Mouse (Mus musculus) liver, embryonic 16.5 days (tissue): ENCODE results near the gene Olfr1141. TPM values are rescaled to one million over a fixed set of nuclear protein-coding genes. Genes with fewer than 3 reads are reported as not detected.

Source experiments
- ATAC-seq: fragments of 200-750 bp; cut with Nextera tagmentation; 2 replicates; pipeline ENCODE4 v1.8.0; 2017; ENCODE audit warnings: low read depth, mild to moderate bottlenecking, moderate number of reproducible peaks, moderate library complexity
- H3K27ac ChIP-seq: fragments of 300-500 bp; sonication (generic); 2 replicates; pipeline ENCODE4 v1.5.1; 2014; ENCODE audit warnings: mild to moderate bottlenecking, low read length
- H3K27me3 ChIP-seq: fragments of 300-500 bp; sonication (generic); 2 replicates; pipeline ENCODE4 v1.6.1; 2014; ENCODE audit warnings: low read depth, low read length, mixed read lengths; ENCODE audit not compliant: control insufficient read depth, insufficient read depth
- H3K36me3 ChIP-seq: fragments of 300-500 bp; sonication (generic); 2 replicates; pipeline ENCODE4 v1.6.1; 2014; ENCODE audit warnings: mild to moderate bottlenecking; ENCODE audit not compliant: control insufficient read depth, insufficient read depth
- H3K4me1 ChIP-seq: fragments of 300-500 bp; sonication (generic); 2 replicates; pipeline ENCODE4 v1.6.1; 2014; ENCODE audit warnings: low read depth, low read length, mixed read lengths; ENCODE audit not compliant: control insufficient read depth
- H3K4me2 ChIP-seq: fragments of 300-500 bp; sonication (generic); 2 replicates; pipeline ENCODE4 v1.6.1; 2014; ENCODE audit warnings: low read depth, low read length, mixed read lengths
- H3K4me3 ChIP-seq: fragments of 300-500 bp; sonication (generic); 2 replicates; pipeline ENCODE4 v1.5.1; 2014; ENCODE audit warnings: low read depth, mild to moderate bottlenecking, low read length
- H3K9ac ChIP-seq: fragments of 300-500 bp; sonication (generic); 2 replicates; pipeline ENCODE4 v1.6.1; 2014; ENCODE audit warnings: low read depth, low read length
- H3K9me3 ChIP-seq: fragments of 300-500 bp; sonication (generic); replicated peaks from 2 replicates; pipeline ENCODE4 v1.6.1; 2016; ENCODE audit warnings: low read length; ENCODE audit not compliant: control insufficient read depth
- WGBS: fragments of 180-500 bp; shearing (Covaris S2); extraction: QIAGEN DNeasy Blood & Tissue Kit; methylation state at CpG from one replicate; pipeline ENCODE4 v1.1.7; 2014; ENCODE audit not compliant: insufficient replicate concordance; 5-methylcytosine and 5-hydroxymethylcytosine counted together
- polyA plus RNA-seq: library from polyadenylated mRNA; unstranded; fragments of >200 nt; fragmentation: Nextera tagmentation; extraction: Ambion mirVana; gene quantifications from 2 replicates; pipeline ENCODE4 v1.2.1, GENCODE M21; 2015

Olfr1141 gene
- polyA plus RNA-seq = not detected in 2 replicates

DNA sequence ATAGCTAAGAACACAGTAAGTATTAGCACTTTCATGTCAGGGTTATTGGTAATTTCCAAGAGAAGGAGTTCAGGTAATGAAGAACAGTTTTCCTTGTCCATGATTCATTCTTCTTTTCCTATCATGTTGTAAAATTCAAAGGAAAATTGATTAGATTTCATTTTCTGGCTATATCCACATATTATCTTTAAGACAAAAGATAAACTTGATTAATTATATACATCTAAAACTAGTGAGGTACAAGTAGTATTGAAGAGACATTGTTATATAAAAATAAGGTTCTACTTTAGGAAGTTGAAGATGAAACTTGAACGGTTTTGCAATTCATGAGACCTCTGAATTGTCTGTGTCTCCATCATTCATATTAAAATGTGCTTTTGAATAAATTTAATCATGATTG, at the start of gene Olfr1141:
Gene Olfr1141, minus strand, starts transcription at position 101 of the 400 bp plus-strand sequence.
- H3K9me3 ChIP-seq = no peaks in the 10 kb centered on the region; the same call in 1 of the 2 replicates
- H3K9ac ChIP-seq = no peak within 1 kb of the TSS
- H3K27me3 ChIP-seq = no peaks in the 10 kb centered on the region
- no peak within 1 kb of the TSS for H3K27ac ChIP-seq
- no peak within 1 kb of the TSS for H3K4me2 ChIP-seq
- ATAC-seq = no peak
- H3K4me1 ChIP-seq = no peaks in the 10 kb centered on the region
- H3K4me3 ChIP-seq = no peak within 1 kb of the TSS
- WGBS = 59% methylated on average over 1 of the region's 1 CpGs
- H3K36me3 ChIP-seq = no peaks in the 10 kb centered on the region

- no peak within 1 kb of the TSS for H3K9ac ChIP-seq
Observed at GRCm38 (mm10) chr2:87800292-87800691, 46.5 kb upstream of the Olfr1141 start, which contains the start of gene Olfr1143. Olfr1143 (plus strand) TSS chr2:87800592.

DNA sequence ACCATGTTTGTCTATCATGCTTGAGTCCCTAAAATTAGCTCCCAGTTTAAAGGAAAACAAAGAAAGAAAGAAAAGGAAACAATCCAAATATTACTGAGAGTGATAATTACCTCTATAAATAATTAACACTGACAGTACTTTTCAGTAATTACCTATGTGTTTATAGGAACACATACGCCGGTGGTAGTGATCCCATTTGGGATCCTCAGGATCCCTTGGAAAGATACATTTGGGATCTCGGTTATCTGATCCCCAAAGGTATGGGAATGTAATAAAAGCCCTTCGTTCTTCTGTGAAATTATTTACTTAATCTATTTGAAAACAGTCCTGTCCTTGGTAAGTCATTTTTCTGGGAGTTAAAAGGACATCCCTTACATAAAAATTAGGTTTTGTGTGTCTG, 25.4 kb upstream of the Olfr1141 start, which contains the start of gene Olfr152:
Gene Olfr152, plus strand, starts transcription at position 301 of the 400 bp plus-strand sequence.
- H3K4me3 ChIP-seq = no peak within 1 kb of the TSS
- no peak within 1 kb of the TSS for H3K27ac ChIP-seq
- no peaks in the 10 kb centered on the region for H3K9me3 ChIP-seq
- no peaks in the 10 kb centered on the region for H3K27me3 ChIP-seq
- ATAC-seq = no peak
- no peak within 1 kb of the TSS for H3K4me2 ChIP-seq
- no peaks in the 10 kb centered on the region for H3K4me1 ChIP-seq
- 62% methylated on average over 4 of the region's 4 CpGs for WGBS
- no peaks in the 10 kb centered on the region for H3K36me3 ChIP-seq
- no peak within 1 kb of the TSS for H3K9ac ChIP-seq

More at GRCm38 (mm10) chr2:87800292-87800691, 46.5 kb upstream of the Olfr1141 start, which contains the start of gene Olfr1143:
- Histone ChIP-seq H3K9me3 (no peaks in the 10 kb centered on the region), H3K27ac (no peak within 1 kb of the TSS), H3K36me3 (no peaks in the 10 kb centered on the region), H3K4me3 (no peak within 1 kb of the TSS), H3K4me1 (no peaks in the 10 kb centered on the region), H3K4me2 (no peak within 1 kb of the TSS), H3K27me3 (no peaks in the 10 kb centered on the region)
- ATAC-seq = no peak

GRCm38 (mm10) chr2:87776143-87776542, 22.4 kb upstream of the Olfr1141 start:
- no peak for ATAC-seq
- Histone ChIP-seq H3K9me3 (no peaks in the 10 kb centered on the region), H3K27me3 (no peaks in the 10 kb centered on the region), H3K36me3 (no peaks in the 10 kb centered on the region), H3K4me1 (no peaks in the 10 kb centered on the region), H3K9ac (no peak overlapping the region), H3K4me3 (no peak overlapping the region), H3K27ac (no peak overlapping the region), H3K4me2 (no peak overlapping the region)
- 34% methylated on average over 1 of the region's 1 CpGs for WGBS

DNA sequence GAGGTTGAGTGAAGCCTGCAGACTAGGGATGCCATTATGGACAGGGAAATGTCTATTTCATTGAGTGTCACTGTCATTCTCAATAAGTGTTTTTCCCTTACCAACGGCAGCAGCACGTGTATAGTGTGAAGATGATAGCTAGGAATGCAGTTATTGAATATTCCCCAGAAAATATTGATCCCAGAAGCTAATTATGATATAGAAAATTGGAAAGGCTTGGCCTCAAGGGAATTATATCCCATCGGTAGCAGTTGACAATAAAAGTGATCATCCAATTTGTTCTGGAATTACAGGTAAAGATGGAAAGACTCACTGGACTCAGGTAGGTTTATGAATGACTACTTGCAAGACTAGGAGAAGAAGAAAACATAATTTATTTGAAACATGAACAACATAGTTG, 10.3 kb downstream of the Olfr1141 start, which contains the start of gene Olfr1140:
Gene Olfr1140, plus strand, starts transcription at position 301 of the 400 bp plus-strand sequence.
- Histone ChIP-seq H3K9me3 (no peaks in the 10 kb centered on the region), H3K4me2 (no peak within 1 kb of the TSS), H3K4me1 (no peaks in the 10 kb centered on the region), H3K9ac (no peak within 1 kb of the TSS), H3K36me3 (no peaks in the 10 kb centered on the region), H3K27ac (no peak within 1 kb of the TSS), H3K27me3 (no peaks in the 10 kb centered on the region), H3K4me3 (no peak within 1 kb of the TSS)
- no peak for ATAC-seq
- 49% methylated on average over 3 of the region's 3 CpGs for WGBS

DNA sequence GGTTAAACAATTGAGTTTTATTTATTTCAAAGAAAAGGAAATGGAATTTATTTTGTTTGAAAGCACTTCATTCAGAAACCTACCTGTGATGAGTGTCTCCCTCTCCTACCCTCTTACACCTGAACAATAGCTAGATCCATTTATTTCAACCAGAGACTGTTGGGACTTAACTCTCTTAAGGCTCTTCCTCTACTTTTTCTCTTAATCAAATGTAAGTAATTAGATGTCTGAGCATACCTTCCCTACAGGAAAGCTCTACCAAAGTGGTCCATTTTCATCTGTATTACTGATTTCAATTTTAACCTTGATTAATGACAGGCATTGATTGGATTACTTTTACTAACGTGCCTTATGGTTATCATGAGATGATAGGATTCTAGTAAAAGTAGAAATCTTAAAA, 13.9 kb downstream of the Olfr1141 start, which contains the start of gene Olfr1138:
Gene Olfr1138, minus strand, starts transcription at position 101 of the 400 bp plus-strand sequence.
- Histone ChIP-seq H3K4me2 (no peak within 1 kb of the TSS), H3K4me1 (no peaks in the 10 kb centered on the region), H3K9me3 (no peaks in the 10 kb centered on the region), H3K9ac (no peak within 1 kb of the TSS), H3K27me3 (no peaks in the 10 kb centered on the region), H3K27ac (no peak within 1 kb of the TSS), H3K4me3 (no peak within 1 kb of the TSS), H3K36me3 (no peaks in the 10 kb centered on the region)
- 48% methylated on average over 1 of the region's 1 CpGs for WGBS
- ATAC-seq = no peak

DNA sequence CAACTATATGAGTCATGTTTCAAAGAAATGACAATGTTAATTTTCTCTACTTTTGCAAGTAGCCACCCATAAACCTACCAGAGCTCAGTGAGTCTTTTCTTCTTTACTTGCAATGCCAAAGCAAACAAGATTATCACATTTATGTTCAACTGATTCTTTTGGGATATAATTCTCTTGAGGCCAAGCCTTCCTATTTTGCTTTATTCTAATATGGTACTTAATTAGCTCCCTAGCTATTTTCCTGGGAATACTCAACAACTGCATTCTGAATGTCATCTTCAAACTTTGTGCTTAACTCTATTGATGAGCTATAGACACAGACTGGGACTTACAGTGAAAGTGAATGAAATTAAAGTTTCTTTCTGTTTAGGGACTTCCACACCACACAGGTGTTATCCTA, 40.7 kb downstream of the Olfr1141 start, which contains the start of gene Olfr1137:
Gene Olfr1137, minus strand, starts transcription at position 101 of the 400 bp plus-strand sequence.
- Histone ChIP-seq H3K36me3 (no peaks in the 10 kb centered on the region), H3K27ac (no peak within 1 kb of the TSS), H3K4me1 (no peaks in the 10 kb centered on the region), H3K4me2 (no peak within 1 kb of the TSS), H3K9me3 (no peaks in the 10 kb centered on the region), H3K4me3 (no peak within 1 kb of the TSS), H3K27me3 (no peaks in the 10 kb centered on the region), H3K9ac (no peak within 1 kb of the TSS)
- no peak for ATAC-seq

Other genes with a start within 250 kb of the Olfr1141 start
- gene Pramel6, start 247.4 kb downstream of the Olfr1141 start, polyA plus RNA-seq = not detected in 2 replicates
- not detected in 2 replicates for gene Olfr153, start 222.2 kb downstream of the Olfr1141 start, polyA plus RNA-seq
- not detected in 2 replicates for gene Olfr1128, start 208.4 kb downstream of the Olfr1141 start, polyA plus RNA-seq
- not detected in 2 replicates for gene Olfr1129, start 180.1 kb downstream of the Olfr1141 start, polyA plus RNA-seq
- not detected in 2 replicates for gene Olfr1130, start 147.8 kb downstream of the Olfr1141 start, polyA plus RNA-seq
- not detected in 2 replicates for gene Olfr1131, start 126.9 kb downstream of the Olfr1141 start, polyA plus RNA-seq
- gene Olfr1132, start 116.5 kb downstream of the Olfr1141 start, polyA plus RNA-seq = not detected in 2 replicates
- gene Olfr1133, start 106.6 kb downstream of the Olfr1141 start, polyA plus RNA-seq = not detected in 2 replicates
- gene Olfr1134, start 95.5 kb downstream of the Olfr1141 start, polyA plus RNA-seq = not detected in 2 replicates
- gene Olfr1135, start 80.3 kb downstream of the Olfr1141 start, polyA plus RNA-seq = not detected in 2 replicates
- not detected in 2 replicates for gene Olfr1136, start 60.0 kb downstream of the Olfr1141 start, polyA plus RNA-seq
- gene Olfr1137, start 40.8 kb downstream of the Olfr1141 start, polyA plus RNA-seq = not detected in 2 replicates
- not detected in 2 replicates for gene Olfr1138, start 14.0 kb downstream of the Olfr1141 start, polyA plus RNA-seq
- gene Olfr1140, start 10.2 kb downstream of the Olfr1141 start, polyA plus RNA-seq = not detected in 2 replicates
- gene Olfr152, start 25.5 kb upstream of the Olfr1141 start, polyA plus RNA-seq = not detected in 2 replicates
- gene Olfr1143, start 46.6 kb upstream of the Olfr1141 start, polyA plus RNA-seq = not detected in 2 replicates
- not detected in 2 replicates for gene Olfr1145, start 55.8 kb upstream of the Olfr1141 start, polyA plus RNA-seq
- gene Olfr1148, start 76.5 kb upstream of the Olfr1141 start, polyA plus RNA-seq = not detected in 2 replicates
- not detected in 2 replicates for gene Olfr1150-ps1, start 90.0 kb upstream of the Olfr1141 start, polyA plus RNA-seq
- gene Olfr1151, start 101.9 kb upstream of the Olfr1141 start, polyA plus RNA-seq = not detected in 2 replicates
- gene Olfr1152, start 112.5 kb upstream of the Olfr1141 start, polyA plus RNA-seq = not detected in 2 replicates
- not detected in 2 replicates for gene Olfr1153, start 141.0 kb upstream of the Olfr1141 start, polyA plus RNA-seq
- not detected in 2 replicates for gene Olfr1154, start 151.2 kb upstream of the Olfr1141 start, polyA plus RNA-seq
- gene Olfr1155, start 191.1 kb upstream of the Olfr1141 start, polyA plus RNA-seq = not detected in 2 replicates
- not detected in 2 replicates for gene Olfr1156, start 199.1 kb upstream of the Olfr1141 start, polyA plus RNA-seq
- gene Olfr1157, start 214.3 kb upstream of the Olfr1141 start, polyA plus RNA-seq = not detected in 2 replicates
- gene Olfr74, start 220.7 kb upstream of the Olfr1141 start, polyA plus RNA-seq = not detected in 2 replicates
- not detected in 2 replicates for gene Olfr1158, start 236.1 kb upstream of the Olfr1141 start, polyA plus RNA-seq